Mouse (Mus musculus): ENCODE measurements at regions not wholly inside any gene's neighbourhood (a gene's known extent, or its start where the extent isn't known, plus 50 kb on each side); places are given as distances from the start of the nearest gene placed in this dataset.
A peak's percentile ranks its signal among the peaks of the same experiment; 100 is the strongest.
"Not testable (repeated sequence)": the region's sequence is repeated elsewhere in the genome, so short reads cannot be mapped to it uniquely, and the experiment has no call there.

DNA sequence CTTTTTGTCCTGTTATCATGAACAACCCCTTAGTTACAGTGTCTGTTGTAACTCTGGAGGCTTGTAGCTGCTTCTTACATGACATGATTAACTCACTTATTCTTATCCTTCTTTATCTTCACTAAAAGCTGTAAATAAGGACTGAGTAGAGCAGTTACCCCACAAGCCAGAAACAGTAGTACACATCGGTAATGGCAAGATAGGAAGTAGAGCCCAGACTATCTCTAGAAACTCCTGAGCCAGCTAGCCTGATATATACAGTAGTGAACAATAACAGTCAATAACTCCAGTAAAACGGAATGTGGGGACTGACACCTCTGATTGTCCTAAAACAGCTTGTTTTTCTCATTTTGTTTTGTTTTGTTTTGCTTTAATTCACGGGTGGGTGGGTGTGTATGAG, 80.9 kb upstream of the Adss start:
- H3K4me3 ChIP-seq (ENCODE audit: low read depth, low read length); H3K4me1 ChIP-seq (ENCODE audit: control insufficient read depth, insufficient read depth, low read length); H3K9me3 ChIP-seq (ENCODE audit: control insufficient read depth, low read length); H3K27me3 ChIP-seq (ENCODE audit: control insufficient read depth, insufficient read depth, low read length); DNase-seq (ENCODE audit: low spot score); H3K4me2 ChIP-seq (ENCODE audit: low read depth, severe bottlenecking); H3K36me3 ChIP-seq (ENCODE audit: control insufficient read depth, insufficient read depth, low read length); ATAC-seq (ENCODE audit: insufficient number of reproducible peaks, low FRiP score, low TSS enrichment, low read depth); H3K27ac ChIP-seq (replicated peaks; ENCODE audit: low read depth, low read length); H3K9ac ChIP-seq (ENCODE audit: low read length): not testable (repeated sequence)
- WGBS, result 89% methylated on average over 3 of the region's 3 CpGs

- H3K4me2 ChIP-seq (ENCODE audit: low read depth, severe bottlenecking), result no peak overlapping the region
- H3K4me1 ChIP-seq (ENCODE audit: control insufficient read depth, insufficient read depth, low read length), result no peaks in the 10 kb centered on the region
- H3K4me3 ChIP-seq (ENCODE audit: low read depth, low read length), result no peak overlapping the region
- no peaks in the 10 kb centered on the region for H3K9me3 ChIP-seq (ENCODE audit: control insufficient read depth, low read length)
- H3K36me3 ChIP-seq (ENCODE audit: control insufficient read depth, insufficient read depth, low read length), result no peaks in the 10 kb centered on the region
- H3K27me3 ChIP-seq (ENCODE audit: control insufficient read depth, insufficient read depth, low read length), result no peaks in the 10 kb centered on the region
- 58% methylated on average over 2 of the region's 2 CpGs for WGBS
- no peak for DNase-seq (ENCODE audit: low spot score)
- no peak overlapping the region for H3K27ac ChIP-seq (replicated peaks; ENCODE audit: low read depth, low read length)
- no peak overlapping the region for H3K9ac ChIP-seq (ENCODE audit: low read length)
- no peak for ATAC-seq (ENCODE audit: insufficient number of reproducible peaks, low FRiP score, low TSS enrichment, low read depth)
These were observed 81.7 kb upstream of the Catspere2 start for GRCm38 (mm10) chr1:177901566-177901965.

GRCm38 (mm10) chr1:177928391-177929010, 54.7 kb upstream of the Catspere2 start:
- peak; percentile 9 for DNase-seq (ENCODE audit: low spot score)
- WGBS, result 90% methylated on average over 22 of the region's 22 CpGs
- not testable (repeated sequence) for H3K4me3 ChIP-seq (ENCODE audit: low read depth, low read length); ATAC-seq (ENCODE audit: insufficient number of reproducible peaks, low FRiP score, low TSS enrichment, low read depth); H3K9me3 ChIP-seq (ENCODE audit: control insufficient read depth, low read length); H3K4me1 ChIP-seq (ENCODE audit: control insufficient read depth, insufficient read depth, low read length); H3K36me3 ChIP-seq (ENCODE audit: control insufficient read depth, insufficient read depth, low read length); H3K9ac ChIP-seq (ENCODE audit: low read length); H3K27ac ChIP-seq (replicated peaks; ENCODE audit: low read depth, low read length); H3K27me3 ChIP-seq (ENCODE audit: control insufficient read depth, insufficient read depth, low read length); H3K4me2 ChIP-seq (ENCODE audit: low read depth, severe bottlenecking)

All from limb, embryonic 11.5 days (tissue).